Mouse (Mus musculus) macrophage (primary cell): Measurements from ENCODE around the gene Gpx5. TPM values are rescaled to one million over a fixed set of nuclear protein-coding genes. Genes with fewer than 3 reads are reported as not detected.

ENCODE experiments used
- polyA plus RNA-seq: library from polyadenylated mRNA; stranded (reverse); fragments of 250-400 nt; gene quantifications from 3 replicates; pipeline ENCODE4 v1.2.4, GENCODE M21; 2018; ENCODE audit warnings: inconsistent platforms

The Gpx5 gene
- polyA plus RNA-seq, 1 experiment from 2014 or later: not detected

Other genes with a start within 250 kb of the Gpx5 start
- gene Olfr1370, start 217.8 kb downstream of the Gpx5 start, polyA plus RNA-seq: not detected in 3 replicates
- not detected in 3 replicates for gene Olfr1369-ps1, start 181.2 kb downstream of the Gpx5 start, polyA plus RNA-seq
- gene Olfr263, start 163.1 kb downstream of the Gpx5 start, polyA plus RNA-seq: not detected in 3 replicates
- not detected in 3 replicates for gene Olfr1368, start 146.9 kb downstream of the Gpx5 start, polyA plus RNA-seq
- gene Trim27, start 113.3 kb downstream of the Gpx5 start, polyA plus RNA-seq: 29.7 to 59.8 TPM (median 37.0 TPM) in 3 replicates
- gene Gpx6, start 19.4 kb upstream of the Gpx5 start, polyA plus RNA-seq: not detected in 3 replicates
- not detected in 3 replicates for gene Olfr1367, start 54.2 kb upstream of the Gpx5 start, polyA plus RNA-seq
- 3.2 to 5.9 TPM (median 4.1 TPM) in 3 replicates for gene Zscan12, start 70.1 kb upstream of the Gpx5 start, polyA plus RNA-seq
- 19.2 to 36.6 TPM (median 20.7 TPM) in 3 replicates for gene Zkscan3, start 110.0 kb upstream of the Gpx5 start, polyA plus RNA-seq
- gene Pgbd1, start 148.3 kb upstream of the Gpx5 start, polyA plus RNA-seq: not detected in 3 replicates
- gene Zscan26, start 161.0 kb upstream of the Gpx5 start, polyA plus RNA-seq: 11.1 to 21.4 TPM (median 17.0 TPM) in 3 replicates
- gene Nkapl, start 175.8 kb upstream of the Gpx5 start, polyA plus RNA-seq: 0.29 to 0.41 TPM in 2 of 3 replicates, not detected in the other
- 0.47 to 0.84 TPM (median 0.63 TPM) in 3 replicates for gene Zkscan4, start 186.2 kb upstream of the Gpx5 start, polyA plus RNA-seq
- gene Gm10065, start 186.7 kb upstream of the Gpx5 start, polyA plus RNA-seq: not detected in 3 replicates
- gene AK157302, start 202.5 kb upstream of the Gpx5 start, polyA plus RNA-seq: 0.11 to 0.38 TPM (median 0.23 TPM) in 3 replicates
- gene Gm11273, start 208.7 kb upstream of the Gpx5 start, polyA plus RNA-seq: 3.8 to 14.2 TPM (median 11.7 TPM) in 3 replicates
- 3.0 to 3.6 TPM (median 3.4 TPM) in 3 replicates for gene Zkscan8, start 238.4 kb upstream of the Gpx5 start, polyA plus RNA-seq